Mouse (Mus musculus) ES-Bruce4 (cell line): ENCODE results near the gene Bex4. TPM values are rescaled to one million over a fixed set of nuclear protein-coding genes. Genes with fewer than 3 reads are reported as not detected.
"Not testable (repeated sequence)": the region's sequence is repeated elsewhere in the genome, so short reads cannot be mapped to it uniquely, and the experiment has no call there.

Source experiments
- H3K27ac ChIP-seq: 2 replicates; pipeline ENCODE4 v1.5.1; 2012; ENCODE audit warnings: low read length, inconsistent platforms; ENCODE audit not compliant: insufficient read depth
- H3K27me3 ChIP-seq: 2 replicates; pipeline ENCODE4 v1.6.1; 2012; ENCODE audit warnings: mild to moderate bottlenecking, low read length, inconsistent platforms; ENCODE audit not compliant: control insufficient read depth, poor library complexity, insufficient read depth, severe bottlenecking
- H3K36me3 ChIP-seq: 2 replicates; pipeline ENCODE4 v1.6.1; 2012; ENCODE audit warnings: inconsistent platforms, mild to moderate bottlenecking, low read length, moderate library complexity; ENCODE audit not compliant: control insufficient read depth, poor library complexity, insufficient read depth, severe bottlenecking
- H3K4me1 ChIP-seq: one replicate; pipeline ENCODE4 v1.8.1; 2011; ENCODE audit warnings: low read length; ENCODE audit not compliant: control insufficient read depth, insufficient read depth
- H3K4me3 ChIP-seq: 2 replicates; pipeline ENCODE4 v1.5.1; 2011; ENCODE audit warnings: low read depth, mild to moderate bottlenecking, low read length
- H3K9ac ChIP-seq: 2 replicates; pipeline ENCODE4 v1.6.1; 2012; ENCODE audit warnings: low read depth, mild to moderate bottlenecking, inconsistent platforms; ENCODE audit not compliant: poor library complexity, severe bottlenecking
- H3K9me3 ChIP-seq: replicated peaks from 2 replicates; pipeline ENCODE4 v1.6.1; 2012; ENCODE audit warnings: mild to moderate bottlenecking, low read length, inconsistent platforms; ENCODE audit not compliant: control insufficient read depth, poor library complexity, insufficient read depth, severe bottlenecking
- CTCF ChIP-seq: IDR thresholded peaks from one replicate; pipeline ENCODE4 v1.8.1; 2011; ENCODE audit warnings: low read depth, low read length
- EP300 ChIP-seq: IDR thresholded peaks from 2 replicates; pipeline ENCODE4 v1.6.1; 2011; ENCODE audit warnings: low read depth, low read length; ENCODE audit not compliant: insufficient read depth
- POLR2A ChIP-seq: IDR thresholded peaks from one replicate; pipeline ENCODE4 v1.8.1; 2011; ENCODE audit warnings: low read length; ENCODE audit not compliant: insufficient read depth
- polyA plus RNA-seq: library from polyadenylated mRNA; stranded (reverse); fragments of >200 nt; gene quantifications from 2 replicates; pipeline ENCODE4 v1.2.4, GENCODE M21; 2011; ENCODE audit warnings: low read depth; ENCODE audit not compliant: missing spikeins, insufficient read depth, insufficient read length

The Bex4 gene
- polyA plus RNA-seq, 1 experiment = 219 TPM

DNA sequence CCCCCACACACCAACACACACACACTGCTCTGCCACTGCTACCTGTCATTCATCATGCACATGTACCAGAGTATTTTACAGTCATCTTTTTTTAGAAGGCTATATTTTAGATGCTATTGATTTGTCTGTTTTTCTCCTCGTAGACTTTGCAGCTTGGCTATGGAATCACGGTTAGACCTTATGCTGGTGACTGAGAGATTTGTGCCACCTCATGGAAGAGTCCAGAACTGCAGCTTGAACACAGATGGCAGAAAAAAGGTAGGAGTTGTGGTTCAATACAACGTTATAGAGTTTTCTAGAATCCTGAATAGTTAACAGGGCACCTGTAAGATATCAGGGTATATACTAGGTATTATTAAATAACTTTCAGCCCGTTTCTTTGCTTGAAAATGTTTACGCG lies 30.9 kb upstream of the Bex4 start:
- Histone ChIP-seq H3K4me1 (no peaks in the 10 kb centered on the region), H3K4me3 (no peak overlapping the region), H3K9ac (no peak overlapping the region), H3K27ac (no peak overlapping the region), H3K9me3 (no peaks in the 10 kb centered on the region), H3K27me3 (no peaks in the 10 kb centered on the region), H3K36me3 (no peaks in the 10 kb centered on the region)
- TF ChIP-seq EP300 (no peak), CTCF (no peak), POLR2A (no peak)

DNA sequence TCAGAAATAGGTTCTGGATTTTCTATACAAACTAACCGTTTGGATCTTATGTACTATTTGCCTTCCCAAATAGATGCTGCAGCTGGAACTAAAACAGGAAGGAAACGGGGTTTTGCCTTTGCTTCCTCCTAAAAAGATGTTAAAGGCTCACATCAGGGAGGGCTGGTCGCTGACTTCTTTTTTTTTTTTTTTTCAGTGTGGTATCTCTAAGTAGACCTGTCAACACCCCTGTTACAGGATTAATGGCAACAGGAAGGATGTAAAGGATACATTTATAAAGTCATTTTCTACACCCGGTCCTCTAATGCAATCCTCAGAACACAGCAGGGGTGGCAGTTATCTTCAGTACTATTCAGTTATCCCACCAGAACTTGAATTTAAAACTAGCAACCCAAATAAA lies 23.8 kb upstream of the Bex4 start:
- no peaks in the 10 kb centered on the region for H3K27me3 ChIP-seq
- no peaks in the 10 kb centered on the region for H3K36me3 ChIP-seq
- H3K9me3 ChIP-seq = no peaks in the 10 kb centered on the region
- TF ChIP-seq POLR2A = no peak
- TF ChIP-seq EP300 = no peak
- TF ChIP-seq CTCF = no peak
- no peaks in the 10 kb centered on the region for H3K4me1 ChIP-seq
- no peak overlapping the region for H3K4me3 ChIP-seq
- no peak overlapping the region for H3K27ac ChIP-seq
- no peak overlapping the region for H3K9ac ChIP-seq

DNA sequence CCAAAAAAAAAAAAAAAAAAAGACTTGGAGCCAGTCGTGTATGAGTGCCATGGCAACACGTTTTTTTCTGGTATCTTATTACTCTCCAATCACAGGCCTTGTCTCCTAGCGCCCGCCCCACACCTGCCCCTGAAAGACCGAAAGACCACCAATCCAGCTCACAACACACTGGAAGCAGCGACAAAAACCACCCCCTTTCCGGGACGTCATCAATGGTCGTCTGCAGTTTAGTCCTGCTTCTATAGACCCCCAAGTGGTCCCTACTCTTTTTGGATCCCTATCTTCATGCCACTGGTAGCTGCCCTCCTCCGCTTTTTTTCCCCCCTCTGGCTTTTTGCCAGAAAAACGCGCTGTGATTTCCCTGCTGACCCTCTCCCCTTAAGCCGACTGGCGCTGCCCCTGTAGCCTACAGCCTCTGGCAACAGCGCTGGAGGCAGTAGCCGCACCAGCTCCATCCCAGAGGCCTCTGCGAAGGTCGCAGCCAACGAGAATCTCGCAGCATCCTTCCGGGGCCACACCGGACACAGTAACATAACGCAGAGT lies 23.3 kb upstream of the Bex4 start:
- no peaks in the 10 kb centered on the region for H3K27me3 ChIP-seq
- peak overlapping the region; percentile 88 for H3K4me3 ChIP-seq
- H3K9ac ChIP-seq = peak overlapping the region; percentile 67; the same call in 1 of the 2 replicates
- H3K4me1 ChIP-seq = no peaks in the 10 kb centered on the region
- H3K9me3 ChIP-seq = no peaks in the 10 kb centered on the region
- 0 out of 2 replicates have a peak overlapping the region, but pooled peaks have one; percentile 49 for H3K27ac ChIP-seq
- no peak for TF ChIP-seq EP300
- TF ChIP-seq CTCF = no peak
- TF ChIP-seq POLR2A = no peak
- no peaks in the 10 kb centered on the region for H3K36me3 ChIP-seq

DNA sequence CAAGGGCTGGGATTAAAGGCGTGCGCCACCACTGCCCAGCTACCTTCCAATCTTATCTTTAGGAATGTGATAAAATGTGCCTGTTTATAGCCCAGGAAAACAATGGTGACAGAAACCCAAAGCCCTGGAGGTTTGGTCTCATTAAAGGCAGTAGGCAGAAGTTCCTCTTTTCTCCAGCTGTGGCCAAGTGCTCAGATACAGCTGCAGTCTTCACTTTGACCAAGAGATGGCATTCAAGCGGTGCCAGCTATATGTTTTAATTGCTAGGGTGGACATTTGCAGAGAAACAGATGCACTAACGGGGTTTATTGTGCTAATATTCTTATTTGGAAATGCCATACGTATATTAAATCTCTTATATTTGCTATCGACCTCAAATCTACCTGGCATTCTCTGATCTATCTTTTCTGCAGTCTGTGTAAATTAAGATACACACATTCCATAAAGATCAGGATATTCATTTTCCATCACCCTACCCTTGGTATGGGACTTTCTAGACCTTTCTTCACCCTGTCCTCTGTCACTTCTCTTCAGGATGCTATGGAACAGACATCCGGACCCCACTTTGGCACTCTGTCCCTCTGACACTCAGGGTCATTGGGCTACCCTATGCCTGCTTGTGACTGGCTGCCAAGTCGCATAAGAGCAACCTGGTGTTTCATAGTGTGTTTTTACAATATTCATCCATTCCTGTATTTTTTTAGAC lies 11.6 kb upstream of the Bex4 start:
- no peak overlapping the region for H3K9ac ChIP-seq
- TF ChIP-seq EP300 (no peak), CTCF (no peak)
- no peaks in the 10 kb centered on the region for H3K4me1 ChIP-seq
- H3K36me3 ChIP-seq = no peaks in the 10 kb centered on the region
- H3K27me3 ChIP-seq = no peaks in the 10 kb centered on the region
- no peak overlapping the region for H3K4me3 ChIP-seq
- H3K27ac ChIP-seq = no peak overlapping the region
- H3K9me3 ChIP-seq = no peaks in the 10 kb centered on the region

DNA sequence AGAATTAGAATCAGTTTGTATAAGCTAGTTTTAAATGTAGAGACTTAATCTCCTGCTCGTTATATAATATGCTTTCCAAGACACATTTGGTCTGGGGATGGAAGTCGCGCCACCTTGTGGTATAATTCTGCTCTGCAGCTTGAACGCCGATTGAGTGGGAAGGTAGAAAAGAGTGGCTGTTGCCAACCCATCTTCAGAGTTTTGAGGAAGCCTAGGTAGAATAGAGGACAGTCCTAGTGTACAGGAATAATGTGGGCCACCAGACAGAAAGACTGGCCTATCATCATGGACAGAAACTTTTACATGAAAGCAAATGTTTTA lies 11.1 kb upstream of the Bex4 start:
- Histone ChIP-seq H3K36me3 (no peaks in the 10 kb centered on the region), H3K27ac (no peak overlapping the region), H3K9ac (no peak overlapping the region), H3K4me1 (no peaks in the 10 kb centered on the region), H3K4me3 (no peak overlapping the region), H3K9me3 (no peaks in the 10 kb centered on the region), H3K27me3 (no peaks in the 10 kb centered on the region)
- peak; percentile 26 for TF ChIP-seq CTCF
- no peak for TF ChIP-seq EP300

DNA sequence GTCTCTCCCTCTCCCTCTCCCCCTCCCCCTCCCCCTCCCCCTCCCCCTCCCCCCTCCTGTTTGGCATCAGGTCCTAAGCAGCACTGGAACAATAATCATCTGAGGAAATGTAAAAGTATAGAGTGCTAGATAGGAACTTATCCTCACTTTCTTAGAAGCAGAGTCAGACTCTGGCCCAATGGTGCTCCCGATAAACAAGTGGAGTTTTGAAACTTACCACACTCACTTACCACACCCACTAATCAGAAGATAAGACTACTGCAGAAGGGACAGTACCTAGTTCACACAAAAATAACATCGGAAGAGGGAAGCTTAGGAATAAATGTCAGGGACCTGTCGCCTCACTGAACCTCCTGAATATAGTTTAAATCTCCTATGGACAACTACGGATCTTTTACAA lies 3.2 kb upstream of the Bex4 start:
- TF ChIP-seq POLR2A (no peak), CTCF (no peak), EP300 (no peak)
- Histone ChIP-seq H3K27ac (no peak overlapping the region), H3K27me3 (no peaks in the 10 kb centered on the region), H3K9me3 (no peaks in the 10 kb centered on the region), H3K9ac (no peak overlapping the region), H3K36me3 (no peaks in the 10 kb centered on the region; the same call in 1 of the 2 replicates), H3K4me3 (no peak overlapping the region), H3K4me1 (no peaks in the 10 kb centered on the region)

DNA sequence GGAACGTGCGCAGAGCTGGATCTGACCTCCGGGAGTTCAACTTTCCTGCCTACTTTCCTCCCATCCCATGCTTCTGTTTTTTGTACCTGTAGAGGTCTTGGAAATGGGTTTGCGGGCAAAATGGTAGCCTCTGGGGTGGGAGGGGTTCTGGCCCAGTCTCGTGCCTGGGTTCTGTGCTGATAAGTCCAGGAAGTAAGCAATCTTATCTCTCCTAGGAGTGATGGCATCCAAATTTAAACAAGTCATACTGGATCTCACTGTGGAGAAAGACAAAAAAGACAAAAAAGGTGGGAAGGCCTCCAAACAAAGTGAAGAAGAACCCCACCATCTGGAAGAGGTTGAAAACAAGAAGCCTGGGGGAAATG lies 826 bp downstream of the Bex4 start:
- H3K9ac ChIP-seq = peak overlapping the region; percentile 47
- H3K27ac ChIP-seq = peak overlapping the region; percentile 4; the same call in 1 of the 2 replicates
- H3K9me3 ChIP-seq, H3K36me3 ChIP-seq, H3K27me3 ChIP-seq, H3K4me1 ChIP-seq: not testable (repeated sequence)
- H3K4me3 ChIP-seq = peak overlapping the region; percentile 86
